Mouse (Mus musculus) Muller cell, postnatal 12 days (primary cell): ENCODE results near the gene Myo10.

Source experiments
- DNase-seq: peaks from one replicate; pipeline ENCODE4 v3.0.0-alpha.2; 2015; ENCODE audit errors: inconsistent ontology term

Myo10 gene

GRCm38 (mm10) chr15:25651820-25652219, 29.5 kb downstream of the Myo10 start:
- no peak for DNase-seq

GRCm38 (mm10) chr15:25652368-25652767, 30.0 kb downstream of the Myo10 start:
- no peak for DNase-seq

- no peak for DNase-seq
These were observed 30.6 kb downstream of the Myo10 start for GRCm38 (mm10) chr15:25652933-25653332.

GRCm38 (mm10) chr15:25653680-25654079, 31.4 kb downstream of the Myo10 start:
- DNase-seq = no peak

- no peak for DNase-seq
These were observed 40.7 kb downstream of the Myo10 start for GRCm38 (mm10) chr15:25662833-25663519.

GRCm38 (mm10) chr15:25669283-25670247, 47.2 kb downstream of the Myo10 start:
- no peak for DNase-seq

- DNase-seq = no peak
These were observed 51.1 kb downstream of the Myo10 start for GRCm38 (mm10) chr15:25673231-25673980.

- no peak for DNase-seq
These were observed 52.0 kb downstream of the Myo10 start for GRCm38 (mm10) chr15:25674099-25674931.

- no peak for DNase-seq
These were observed 52.6 kb downstream of the Myo10 start for GRCm38 (mm10) chr15:25674932-25675250.

GRCm38 (mm10) chr15:25675359-25675758, 53.0 kb downstream of the Myo10 start:
- no peak for DNase-seq

GRCm38 (mm10) chr15:25676056-25676785, 53.9 kb downstream of the Myo10 start:
- peak; percentile 55 for DNase-seq

- no peak for DNase-seq
These were observed 56.8 kb downstream of the Myo10 start for GRCm38 (mm10) chr15:25679081-25679480.

- no peak for DNase-seq
These were observed 57.3 kb downstream of the Myo10 start for GRCm38 (mm10) chr15:25679616-25680015.

GRCm38 (mm10) chr15:25680269-25680818, 58.0 kb downstream of the Myo10 start:
- DNase-seq = no peak

- DNase-seq = no peak
These were observed 60.7 kb downstream of the Myo10 start for GRCm38 (mm10) chr15:25682953-25683507.

- DNase-seq = no peak
These were observed 62.9 kb downstream of the Myo10 start for GRCm38 (mm10) chr15:25685186-25685585.

GRCm38 (mm10) chr15:25688424-25689283, 66.3 kb downstream of the Myo10 start:
- DNase-seq = no peak

GRCm38 (mm10) chr15:25689477-25689876, 67.2 kb downstream of the Myo10 start:
- DNase-seq = no peak
